Mouse (Mus musculus): Measurements from ENCODE around the gene Rchy1.

DNA sequence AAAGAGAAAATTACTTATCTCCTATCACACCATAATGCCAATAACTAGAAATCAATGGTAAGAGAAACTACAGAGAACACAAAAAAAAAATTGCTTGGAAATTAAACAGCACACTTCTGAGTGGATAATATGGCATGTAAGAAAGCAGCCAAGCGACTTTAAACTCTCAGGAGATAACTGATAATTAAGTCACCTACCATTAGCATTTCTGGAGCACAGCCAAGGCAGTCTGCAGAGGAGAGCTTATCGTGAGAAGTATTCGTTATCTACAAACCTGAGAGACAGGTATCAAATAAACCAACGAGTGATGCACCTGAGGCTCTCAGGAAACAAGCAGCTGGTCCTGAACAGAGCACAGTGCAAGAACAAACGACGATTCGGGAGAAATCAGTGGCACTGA is 48.9 kb upstream of the Rchy1 start:
- TF ChIP-seq CTCF (IDR thresholded peaks at IDR 0.05; ENCODE audit: low read depth) (no peak), EP300 (optimal IDR thresholded peaks at IDR 0.05) (no peak)

All from stomach, postnatal 0 days (tissue).